Mouse (Mus musculus) bone marrow, adult 2 months (tissue): ENCODE measurements around the gene Iars.

Experiments used
- CTCF ChIP-seq: fragments of 200-500 bp; IDR thresholded peaks from 2 replicates; pipeline ENCODE4 v1.5.1; 2011; ENCODE audit warnings: low read length, control low read depth; ENCODE audit not compliant: control insufficient read depth, insufficient read depth
- POLR2A ChIP-seq: fragments of 200-500 bp; IDR thresholded peaks from 2 replicates; pipeline ENCODE4 v1.6.1; 2011; ENCODE audit warnings: low read depth, mild to moderate bottlenecking, control low read depth, low read length, borderline replicate concordance; ENCODE audit not compliant: control insufficient read depth

GRCm38 (mm10) chr13:49756591-49756990 lies 74.7 kb downstream of the Iars start:
- no peak for TF ChIP-seq POLR2A
- no peak for TF ChIP-seq CTCF
